Mouse (Mus musculus) hindbrain, embryonic 11.5 days (tissue): ENCODE data around the gene Thegl. TPM values are rescaled to one million over a fixed set of nuclear protein-coding genes. Genes with fewer than 3 reads are reported as not detected.
A peak's percentile ranks its signal among the peaks of the same experiment; 100 is the strongest.
"Not testable (repeated sequence)": the region's sequence is repeated elsewhere in the genome, so short reads cannot be mapped to it uniquely, and the experiment has no call there.

Experiments used
- ATAC-seq: fragments of 200-750 bp; cut with Nextera tagmentation; 2 replicates; pipeline ENCODE4 v1.8.0; 2017; ENCODE audit warnings: mild to moderate bottlenecking, moderate TSS enrichment, moderate library complexity; ENCODE audit not compliant: low FRiP score
- DNase-seq: peaks from one replicate; pipeline ENCODE4 v3.0.0-alpha.2; 2015; ENCODE audit warnings: low spot score
- H3K27ac ChIP-seq: fragments of 300-500 bp; sonication (generic); 2 replicates; pipeline ENCODE4 v1.5.1; 2014; ENCODE audit warnings: mild to moderate bottlenecking, low read depth, low read length
- H3K27me3 ChIP-seq: fragments of 300-500 bp; sonication (generic); 2 replicates; pipeline ENCODE4 v1.6.1; 2014; ENCODE audit warnings: mild to moderate bottlenecking, low read length, moderate library complexity, mixed read lengths; ENCODE audit not compliant: control insufficient read depth, insufficient read depth
- H3K36me3 ChIP-seq: fragments of 300-500 bp; sonication (generic); 2 replicates; pipeline ENCODE4 v1.6.1; 2014; ENCODE audit warnings: mild to moderate bottlenecking, low read length, moderate library complexity, mixed read lengths; ENCODE audit not compliant: control insufficient read depth, insufficient read depth
- H3K4me1 ChIP-seq: fragments of 300-500 bp; sonication (generic); replicated peaks from 2 replicates; pipeline ENCODE4 v1.6.1; 2014; ENCODE audit warnings: low read length, mixed read lengths; ENCODE audit not compliant: control insufficient read depth, insufficient read depth
- H3K4me2 ChIP-seq: fragments of 300-500 bp; sonication (generic); replicated peaks from 2 replicates; pipeline ENCODE4 v1.6.1; 2014; ENCODE audit warnings: mild to moderate bottlenecking, low read depth, low read length
- H3K4me3 ChIP-seq: fragments of 300-500 bp; sonication (generic); 2 replicates; pipeline ENCODE4 v1.5.1; 2014; ENCODE audit warnings: low read depth, low read length
- H3K9ac ChIP-seq: fragments of 300-500 bp; sonication (generic); 2 replicates; pipeline ENCODE4 v1.6.1; 2014; ENCODE audit warnings: low read depth, low read length
- H3K9me3 ChIP-seq: fragments of 300-500 bp; sonication (generic); 2 replicates; pipeline ENCODE4 v1.6.1; 2016; ENCODE audit warnings: low read length; ENCODE audit not compliant: control insufficient read depth
- WGBS: fragments of 180-500 bp; shearing (Covaris S2); extraction: QIAGEN DNeasy Blood & Tissue Kit; methylation state at CpG from one replicate; pipeline ENCODE4 v1.1.7; 2014; 5-methylcytosine and 5-hydroxymethylcytosine counted together
- polyA plus RNA-seq: library from polyadenylated mRNA; unstranded; fragments of >200 nt; fragmentation: Nextera tagmentation; extraction: Ambion mirVana; gene quantifications from 2 replicates; pipeline ENCODE4 v1.2.1, GENCODE M21; 2014

Gene Thegl
- polyA plus RNA-seq, 1 experiment from 2014 or later = not detected

DNA sequence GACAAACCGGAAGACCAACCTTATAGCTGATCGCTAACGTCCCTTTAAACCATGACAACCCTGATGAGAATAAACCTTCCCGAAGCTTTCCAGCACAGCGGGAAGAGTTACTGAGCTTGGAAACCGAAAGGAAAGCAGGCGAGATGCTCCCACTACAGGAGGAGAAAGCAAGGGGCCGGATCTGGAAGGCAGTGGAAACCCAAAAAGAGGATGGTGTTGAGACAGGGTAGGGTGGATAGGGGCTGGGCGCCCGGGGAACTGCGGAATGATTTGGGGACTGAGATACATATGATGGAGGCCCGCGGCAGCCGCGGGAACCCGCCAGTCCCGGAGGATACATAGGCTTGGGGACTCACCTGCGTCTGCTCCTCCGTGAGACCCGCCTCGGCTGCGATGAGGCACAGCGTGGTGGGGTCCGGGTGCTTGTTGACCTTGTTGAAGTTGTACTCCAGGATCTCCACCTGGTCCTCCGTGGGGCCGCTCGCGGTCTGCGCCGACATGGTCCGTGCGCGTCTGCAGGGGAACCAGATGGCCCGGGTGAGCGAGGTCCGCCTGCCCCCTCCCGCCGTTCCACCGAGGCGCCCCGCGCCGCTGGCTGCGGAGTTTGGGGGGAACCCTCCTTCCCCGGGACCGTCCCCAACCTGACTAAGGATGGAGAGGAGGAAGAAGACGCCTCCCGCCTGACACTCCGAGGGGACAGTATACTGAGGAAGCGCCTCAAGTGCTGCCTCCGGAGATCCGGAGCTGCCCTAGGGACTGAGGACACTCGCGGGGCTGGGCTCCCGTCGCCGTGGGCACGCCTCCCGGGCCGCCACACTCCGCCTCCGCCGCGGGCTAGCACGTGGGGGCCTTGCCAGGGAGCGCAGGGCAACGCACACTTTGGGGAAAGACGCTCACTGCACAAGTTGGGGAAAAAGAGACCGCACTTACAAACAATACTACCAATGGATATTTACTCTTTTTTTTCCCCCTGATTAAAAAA, 79.0 kb downstream of the Thegl start:
- DNase-seq (peak; percentile 64), ATAC-seq (peak; percentile 79)
- Histone ChIP-seq H3K27me3 (peaks cover 5% of the 10 kb centered on the region; the same call in 1 of the 2 replicates), H3K27ac (no peak overlapping the region), H3K36me3 (no peaks in the 10 kb centered on the region), H3K9me3 (no peaks in the 10 kb centered on the region), H3K4me1 (peaks cover 3% of the 10 kb centered on the region; the same call in 1 of the 2 replicates), H3K4me3 (peak overlapping the region; percentile 53), H3K4me2 (peak overlapping the region; percentile 97), H3K9ac (peak overlapping the region; percentile 58)
- 1% methylated on average over 69 of the region's 69 CpGs for WGBS

DNA sequence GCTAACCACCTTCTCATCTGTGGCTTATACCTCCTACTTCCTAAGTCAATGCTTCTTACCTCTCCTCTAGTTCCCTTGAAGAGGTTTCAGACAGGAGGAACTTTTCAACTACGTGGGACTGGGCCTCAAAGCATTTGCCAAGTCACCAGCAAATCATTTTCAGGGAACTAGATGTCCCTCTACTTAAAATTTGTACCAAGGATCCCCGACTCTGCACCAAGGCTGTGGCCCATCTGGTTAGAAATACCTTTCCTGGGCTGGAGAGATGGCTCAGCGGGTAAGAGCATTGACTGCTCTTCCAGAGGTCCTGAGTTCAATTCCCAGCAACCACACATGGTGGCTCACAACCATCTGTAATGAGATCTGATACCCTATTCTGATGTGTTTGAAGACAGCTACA, 80.4 kb downstream of the Thegl start:
- not testable (repeated sequence) for H3K36me3 ChIP-seq, DNase-seq, ATAC-seq, H3K27me3 ChIP-seq, H3K9me3 ChIP-seq, H3K27ac ChIP-seq, H3K4me1 ChIP-seq, H3K9ac ChIP-seq, H3K4me3 ChIP-seq, H3K4me2 ChIP-seq
- 90% methylated on average over 3 of the region's 3 CpGs for WGBS

DNA sequence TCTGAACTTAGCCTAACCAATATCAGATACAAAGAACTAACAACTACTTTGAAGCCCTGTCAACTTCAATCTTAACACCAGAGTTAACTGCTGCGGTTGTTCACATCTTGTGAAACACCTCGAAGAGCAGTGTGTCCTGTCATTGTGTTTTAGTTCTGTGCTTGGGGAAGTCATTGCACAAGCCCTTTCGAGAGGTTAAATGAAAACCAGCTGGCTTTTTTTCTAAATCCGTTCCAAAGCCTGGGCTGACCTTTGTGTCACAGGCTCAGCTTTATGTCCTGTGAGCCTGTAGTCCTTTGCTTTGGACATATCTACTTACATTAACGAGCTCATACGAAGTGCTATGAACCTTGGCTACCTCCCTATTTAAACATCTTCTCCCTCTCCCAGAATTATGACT, 81.9 kb downstream of the Thegl start:
- H3K4me1 ChIP-seq = peaks cover 3% of the 10 kb centered on the region; the same call in 1 of the 2 replicates
- no peak overlapping the region for H3K27ac ChIP-seq
- no peak overlapping the region for H3K9ac ChIP-seq
- no peak overlapping the region for H3K4me2 ChIP-seq
- peaks cover 5% of the 10 kb centered on the region; the same call in 1 of the 2 replicates for H3K27me3 ChIP-seq
- 56% methylated on average over 6 of the region's 6 CpGs for WGBS
- no peaks in the 10 kb centered on the region for H3K9me3 ChIP-seq
- ATAC-seq (no peak), DNase-seq (no peak)
- H3K4me3 ChIP-seq = no peak overlapping the region
- H3K36me3 ChIP-seq = no peaks in the 10 kb centered on the region

DNA sequence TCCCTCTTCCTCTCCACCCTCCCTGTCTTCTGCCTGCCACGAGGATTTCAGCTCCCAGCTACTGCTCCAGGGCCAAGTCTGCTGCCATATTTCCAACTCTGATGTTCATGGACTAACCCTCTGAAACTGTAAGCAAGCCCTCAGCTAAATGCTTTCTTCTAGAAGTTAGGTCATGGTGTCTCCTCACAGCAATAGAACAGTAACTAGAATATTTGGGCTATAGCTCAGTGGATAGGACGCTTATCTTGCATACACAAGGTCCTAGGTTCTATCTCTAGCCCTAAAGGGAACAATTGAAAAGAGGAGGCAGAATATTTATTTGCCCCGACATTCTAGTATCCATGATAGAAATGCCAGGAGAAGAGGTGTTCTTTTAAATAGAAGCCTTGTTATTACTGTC, 83.1 kb downstream of the Thegl start:
- Histone ChIP-seq H3K36me3 (no peaks in the 10 kb centered on the region), H3K4me2 (no peak overlapping the region), H3K27me3 (peaks cover 3% of the 10 kb centered on the region; the same call in 1 of the 2 replicates), H3K27ac (no peak overlapping the region), H3K9ac (no peak overlapping the region), H3K4me3 (no peak overlapping the region), H3K4me1 (peaks cover 3% of the 10 kb centered on the region; the same call in 1 of the 2 replicates), H3K9me3 (no peaks in the 10 kb centered on the region)
- 81% methylated on average over 3 of the region's 3 CpGs for whole genome bisulfite sequencing
- DNase-seq (no peak), ATAC-seq (no peak)

DNA sequence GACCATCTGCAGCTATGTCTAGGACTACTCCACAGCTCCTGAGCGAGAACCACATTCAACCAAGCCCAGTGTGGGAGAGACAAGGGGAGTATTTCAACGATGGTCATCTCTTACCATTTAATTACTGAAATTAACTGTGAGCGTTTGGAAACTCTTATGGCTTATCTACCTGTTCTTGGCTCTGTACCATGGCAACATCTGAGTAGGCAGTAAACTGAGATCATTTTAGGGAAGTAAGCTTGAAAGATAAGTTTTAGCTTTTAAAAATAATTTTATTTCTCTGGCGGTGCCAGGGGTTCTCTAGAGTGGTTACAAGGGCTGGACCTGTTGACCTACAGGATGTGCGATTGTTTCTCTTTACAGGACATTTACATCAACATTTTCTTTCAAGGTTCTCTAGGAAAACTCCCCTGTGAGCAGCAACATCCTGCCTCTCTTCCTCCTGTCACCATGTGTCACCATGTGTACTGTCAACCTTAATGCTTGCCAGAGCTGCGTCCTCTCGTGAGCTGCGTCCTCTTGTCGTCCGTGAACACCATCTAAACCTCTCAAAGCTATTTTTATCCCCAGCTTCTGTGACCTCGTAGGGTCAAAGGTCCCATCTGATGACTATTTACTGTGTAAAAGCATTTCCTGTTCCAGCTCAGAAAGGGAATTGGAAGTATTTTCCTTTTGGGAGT, 83.6 kb downstream of the Thegl start:
- H3K27me3 ChIP-seq = no peaks in the 10 kb centered on the region
- DNase-seq (no peak), ATAC-seq (no peak)
- peaks cover 3% of the 10 kb centered on the region; the same call in 1 of the 2 replicates for H3K4me1 ChIP-seq
- H3K9me3 ChIP-seq = no peaks in the 10 kb centered on the region
- no peak overlapping the region for H3K4me2 ChIP-seq
- H3K36me3 ChIP-seq = no peaks in the 10 kb centered on the region
- WGBS = 71% methylated on average over 11 of the region's 11 CpGs
- H3K27ac ChIP-seq = no peak overlapping the region
- no peak overlapping the region for H3K4me3 ChIP-seq
- H3K9ac ChIP-seq = no peak overlapping the region

DNA sequence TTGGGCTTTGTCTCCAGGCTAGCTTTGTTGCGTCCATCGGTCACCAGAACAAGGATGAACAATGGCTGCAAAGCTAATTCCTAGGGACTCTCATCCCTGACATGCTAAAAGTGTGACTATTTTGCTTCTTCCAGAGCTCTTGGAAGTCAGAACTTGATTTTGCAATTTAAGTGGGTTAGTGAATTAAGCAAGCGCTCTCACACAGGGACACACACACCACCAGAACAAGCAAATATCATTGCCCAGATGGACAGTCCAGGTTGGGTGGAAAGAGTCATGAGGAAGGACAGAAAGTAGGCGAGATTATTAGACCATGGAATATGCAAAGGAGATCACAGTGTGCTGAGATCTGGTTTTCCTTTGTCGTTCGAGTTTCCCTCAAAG, 84.2 kb downstream of the Thegl start:
- Histone ChIP-seq H3K9me3 (no peaks in the 10 kb centered on the region), H3K4me1 (peaks cover 2% of the 10 kb centered on the region; the same call in 1 of the 2 replicates), H3K9ac (no peak overlapping the region), H3K4me2 (no peak overlapping the region), H3K4me3 (no peak overlapping the region), H3K27me3 (no peaks in the 10 kb centered on the region), H3K36me3 (no peaks in the 10 kb centered on the region), H3K27ac (no peak overlapping the region)
- 80% methylated on average over 6 of the region's 6 CpGs for WGBS
- DNase-seq (no peak), ATAC-seq (no peak)

DNA sequence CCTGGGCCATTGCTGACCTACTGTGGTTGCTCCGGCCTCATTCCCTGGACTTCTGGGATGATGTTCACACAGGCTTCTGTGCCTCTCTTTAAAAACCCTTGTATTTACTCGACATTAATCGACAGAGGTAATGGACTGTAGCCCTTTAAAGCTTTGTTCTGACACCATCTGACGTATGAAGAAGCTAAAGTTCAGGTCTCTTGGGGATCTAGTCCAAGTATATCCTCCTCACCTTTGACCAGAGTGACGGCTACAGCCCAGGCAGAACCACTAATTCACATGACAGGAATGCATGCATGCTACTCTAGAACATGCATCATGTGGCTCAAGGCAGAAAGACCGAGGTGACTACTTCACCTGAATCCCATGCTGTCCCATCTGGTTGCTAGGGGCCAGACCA, 84.9 kb downstream of the Thegl start:
- Histone ChIP-seq H3K4me2 (no peak overlapping the region), H3K27me3 (no peaks in the 10 kb centered on the region), H3K27ac (no peak overlapping the region), H3K9ac (no peak overlapping the region), H3K36me3 (no peaks in the 10 kb centered on the region), H3K4me1 (no peaks in the 10 kb centered on the region), H3K9me3 (no peaks in the 10 kb centered on the region), H3K4me3 (no peak overlapping the region)
- ATAC-seq = no peak
- 82% methylated on average over 6 of the region's 6 CpGs for WGBS
- DNase-seq = no peak

DNA sequence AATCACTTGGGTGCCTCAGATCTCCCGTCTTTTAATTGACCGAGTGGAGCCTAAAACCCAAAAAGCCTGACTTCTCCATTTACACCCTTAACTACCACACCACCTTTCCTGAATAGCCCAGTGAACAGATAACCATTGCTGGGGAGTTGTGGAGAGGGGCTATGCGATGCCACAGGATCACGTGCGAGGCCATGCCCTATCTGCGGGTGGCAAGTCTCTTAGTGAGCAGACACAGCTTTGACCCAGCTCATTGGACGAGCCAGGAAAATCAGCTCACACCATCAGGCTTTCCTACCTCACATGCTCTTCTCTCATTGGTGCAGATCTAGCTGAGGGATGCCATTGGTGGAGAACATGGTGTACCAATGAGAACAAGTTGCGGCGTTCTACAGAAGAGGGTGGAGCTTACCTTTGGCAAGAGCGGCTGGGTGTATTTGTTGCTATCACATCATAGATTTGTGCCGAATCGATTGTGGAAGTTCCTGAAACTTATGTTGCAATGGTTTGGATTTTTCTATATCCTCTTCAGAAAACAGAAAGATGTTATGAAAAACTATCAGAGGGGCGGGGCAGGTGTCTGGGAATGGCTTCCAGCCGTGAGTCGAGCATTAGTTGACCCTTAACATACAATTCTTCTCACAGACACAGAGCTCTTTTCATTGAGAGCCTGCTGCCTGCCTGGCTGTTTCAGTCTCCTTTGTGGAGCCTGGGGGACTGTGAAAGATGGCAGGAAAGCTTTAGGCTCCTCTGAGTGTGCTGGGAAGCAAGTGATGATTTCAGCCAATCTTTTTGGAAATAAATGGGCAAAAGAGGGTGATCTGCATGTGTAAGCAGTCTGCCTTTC, 86.9 kb downstream of the Thegl start:
- Histone ChIP-seq H3K4me3 (no peak overlapping the region), H3K27me3 (no peaks in the 10 kb centered on the region), H3K9ac (no peak overlapping the region), H3K36me3 (no peaks in the 10 kb centered on the region), H3K9me3 (no peaks in the 10 kb centered on the region), H3K27ac (no peak overlapping the region), H3K4me1 (no peaks in the 10 kb centered on the region), H3K4me2 (no peak overlapping the region)
- no peak for DNase-seq
- 79% methylated on average over 15 of the region's 15 CpGs for WGBS
- ATAC-seq = peak; percentile 65; the same call in 1 of the 2 replicates
